Mouse (Mus musculus) splenic B cell, adult 2 months (primary cell): ENCODE results near the gene Atp6ap2.
"Not testable (repeated sequence)": the region's sequence is repeated elsewhere in the genome, so short reads cannot be mapped to it uniquely, and the experiment has no call there.

Experiments
- DNase-seq: peaks from one replicate; pipeline ENCODE4 v3.0.0-alpha.2; 2011; ENCODE audit warnings: low read depth, low spot score
- H3K27me3 ChIP-seq: 2 replicates; pipeline ENCODE4 v1.6.1; 2012; ENCODE audit warnings: mild to moderate bottlenecking, low read length, moderate library complexity, mixed read lengths; ENCODE audit not compliant: control insufficient read depth, poor library complexity, insufficient read depth, severe bottlenecking
- H3K36me3 ChIP-seq: 2 replicates; pipeline ENCODE4 v1.6.1; 2012; ENCODE audit warnings: mild to moderate bottlenecking, low read length, moderate library complexity, mixed read lengths; ENCODE audit not compliant: control insufficient read depth, poor library complexity, insufficient read depth, severe bottlenecking

Atp6ap2 gene

GRCm38 (mm10) chrX:12587192-12587957 is at the start of gene Atp6ap2:
Gene Atp6ap2, plus strand, starts transcription at chrX:12587801.
- DNase-seq: peak; percentile 97
- H3K36me3 ChIP-seq: no peaks in the 10 kb centered on the region
- H3K27me3 ChIP-seq: no peaks in the 10 kb centered on the region

GRCm38 (mm10) chrX:12544417-12544816 is 43.2 kb upstream of the Atp6ap2 start:
- no peak for DNase-seq
- Histone ChIP-seq H3K27me3 (no peaks in the 10 kb centered on the region), H3K36me3 (no peaks in the 10 kb centered on the region)

DNA sequence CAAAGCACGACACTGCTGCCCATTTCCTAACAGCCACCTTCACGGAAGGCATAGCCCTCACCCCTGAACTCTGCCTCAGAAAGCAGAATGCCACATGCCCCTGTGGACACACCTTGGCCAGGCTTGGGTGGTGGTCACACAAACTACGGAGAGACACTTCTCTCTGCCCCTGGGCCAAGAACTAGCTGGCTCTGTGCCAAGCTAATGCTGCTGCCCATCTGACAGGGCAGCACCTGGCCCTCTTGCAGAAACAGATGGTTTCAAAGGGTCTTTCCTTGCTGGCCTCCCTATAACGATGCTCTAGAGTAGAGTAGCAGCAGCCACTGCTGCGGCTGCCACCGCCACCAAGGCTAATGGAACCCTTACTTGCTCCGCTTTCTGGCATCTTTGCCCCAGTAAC is 30.5 kb upstream of the Atp6ap2 start:
- DNase-seq: no peak
- Histone ChIP-seq H3K27me3 (no peaks in the 10 kb centered on the region), H3K36me3 (no peaks in the 10 kb centered on the region)

DNA sequence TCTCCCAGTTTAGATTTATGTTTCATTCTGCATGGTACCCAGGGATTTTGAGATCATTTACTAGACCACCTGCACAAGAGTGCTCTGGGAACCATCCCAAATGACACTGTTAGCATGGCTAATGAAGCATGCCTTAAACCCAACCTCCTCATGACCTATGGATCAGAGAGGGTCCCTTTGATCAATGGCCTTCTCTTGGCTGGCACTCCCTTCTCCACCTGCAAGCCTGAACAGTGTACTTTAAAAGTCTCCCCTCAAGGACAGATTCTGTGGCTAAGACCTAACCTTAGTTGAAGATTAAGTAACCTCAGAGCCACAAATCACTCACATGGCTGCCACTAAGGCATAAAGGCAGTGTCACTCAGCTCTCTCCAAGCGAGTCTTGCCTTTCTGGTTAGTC is 16.2 kb upstream of the Atp6ap2 start:
- no peaks in the 10 kb centered on the region for H3K36me3 ChIP-seq
- DNase-seq: no peak
- H3K27me3 ChIP-seq: no peaks in the 10 kb centered on the region

GRCm38 (mm10) chrX:12577936-12578335 is 9.7 kb upstream of the Atp6ap2 start:
- Histone ChIP-seq H3K36me3 (no peaks in the 10 kb centered on the region), H3K27me3 (no peaks in the 10 kb centered on the region)
- no peak for DNase-seq

DNA sequence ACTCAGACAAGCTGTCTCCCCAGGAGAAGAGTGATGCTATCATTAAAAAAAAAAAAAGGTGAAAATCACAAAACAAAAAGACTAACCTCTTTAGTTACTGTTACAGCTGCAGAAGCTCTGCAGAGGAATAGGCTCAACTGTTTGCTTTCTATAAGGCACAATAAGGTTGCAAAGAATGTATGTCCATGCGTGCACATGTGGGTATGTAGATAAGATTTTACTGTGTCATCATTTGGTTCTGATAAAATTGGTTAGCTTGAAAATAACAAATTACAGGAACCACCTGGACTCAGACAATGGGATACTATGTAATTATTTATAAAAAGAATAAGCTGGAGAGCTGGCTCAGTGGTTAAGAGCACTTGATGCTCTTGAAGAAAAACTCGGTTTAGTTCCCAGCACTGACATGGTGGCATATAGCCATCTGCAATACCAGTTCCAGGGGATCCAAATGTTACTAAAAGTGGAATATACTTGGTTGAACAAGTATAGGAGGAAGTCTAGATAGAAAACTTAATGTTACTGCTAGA is 9.2 kb upstream of the Atp6ap2 start:
- Histone ChIP-seq H3K36me3 (no peaks in the 10 kb centered on the region), H3K27me3 (no peaks in the 10 kb centered on the region)
- DNase-seq: no peak

DNA sequence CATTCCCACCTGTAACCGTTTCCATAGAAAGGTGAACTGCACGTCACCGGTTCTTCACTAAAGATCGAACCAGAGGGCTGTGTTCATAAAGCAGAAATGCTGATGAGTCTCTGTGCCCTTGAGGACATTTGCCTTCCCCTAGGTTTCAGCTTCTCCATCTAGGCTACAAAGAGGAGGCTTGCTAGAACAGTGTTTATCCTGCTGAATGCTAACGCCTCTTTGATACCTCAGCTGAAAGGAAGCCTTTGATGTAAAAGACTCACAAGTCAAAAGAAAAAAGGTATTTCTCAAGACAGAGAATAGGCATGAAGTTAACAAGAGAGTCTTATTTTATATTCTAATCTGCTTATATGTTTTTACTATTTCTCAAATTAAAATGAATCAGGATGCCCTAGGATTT is 4.3 kb upstream of the Atp6ap2 start:
- Histone ChIP-seq H3K27me3 (no peaks in the 10 kb centered on the region), H3K36me3 (no peaks in the 10 kb centered on the region)
- no peak for DNase-seq

DNA sequence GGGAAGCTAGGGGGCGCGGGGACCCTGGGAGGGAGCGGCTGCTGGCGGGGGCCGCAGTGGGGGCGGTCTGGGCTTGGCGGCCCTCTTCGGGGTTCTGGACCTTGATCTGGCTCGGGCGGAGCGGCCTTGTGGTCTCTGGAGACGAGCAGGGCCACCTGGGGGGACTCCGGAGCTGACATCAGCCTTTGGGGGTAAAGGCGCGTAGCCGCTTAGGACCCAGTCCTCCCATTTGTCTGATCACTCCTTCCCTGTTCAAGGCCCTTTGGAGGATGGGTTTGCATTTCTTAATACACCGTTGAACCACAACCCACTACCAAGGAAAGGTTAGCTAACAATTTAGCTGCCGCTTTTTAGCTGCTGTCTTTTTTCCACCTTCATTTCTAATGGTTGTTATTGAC is 356 bp downstream of the Atp6ap2 start:
- no peak for DNase-seq
- H3K36me3 ChIP-seq: no peaks in the 10 kb centered on the region

DNA sequence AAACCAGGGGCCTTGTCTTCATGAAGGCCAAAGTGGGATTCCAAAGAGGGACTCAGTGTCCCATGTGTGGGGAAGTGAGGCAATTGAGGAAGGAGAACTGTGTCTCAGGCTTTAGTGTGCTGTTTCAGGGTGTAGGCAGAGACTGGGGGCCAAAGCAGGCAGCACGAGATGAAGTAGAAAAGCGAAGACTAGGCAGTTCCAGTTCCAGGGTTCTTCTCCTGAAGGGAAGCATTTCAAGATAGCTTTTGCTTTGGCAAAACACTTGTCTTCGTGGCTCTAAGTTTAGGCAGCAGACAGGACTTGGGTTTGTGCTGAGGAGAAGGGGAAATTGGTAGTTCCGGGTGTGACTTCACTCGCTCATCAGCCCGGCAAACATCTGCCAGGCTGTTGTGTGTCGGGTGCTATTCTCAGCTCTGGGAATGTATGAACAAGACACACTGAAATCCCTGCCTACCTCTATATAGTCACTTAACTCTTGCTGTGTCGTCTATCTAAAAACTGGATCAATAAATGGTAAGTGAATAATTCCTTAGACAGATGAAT is 3.9 kb downstream of the Atp6ap2 start:
- Histone ChIP-seq H3K36me3 (no peaks in the 10 kb centered on the region), H3K27me3 (no peaks in the 10 kb centered on the region)
- DNase-seq: peak; percentile 19

More for the DNA sequence above, 356 bp downstream of the Atp6ap2 start:
- no peaks in the 10 kb centered on the region for H3K27me3 ChIP-seq

GRCm38 (mm10) chrX:12592011-12592410 is 4.4 kb downstream of the Atp6ap2 start:
- DNase-seq: no peak
- no peaks in the 10 kb centered on the region for H3K27me3 ChIP-seq
- no peaks in the 10 kb centered on the region for H3K36me3 ChIP-seq

GRCm38 (mm10) chrX:12593824-12594223 is 6.2 kb downstream of the Atp6ap2 start:
- no peaks in the 10 kb centered on the region for H3K36me3 ChIP-seq
- no peaks in the 10 kb centered on the region for H3K27me3 ChIP-seq
- DNase-seq: no peak

GRCm38 (mm10) chrX:12610541-12610940 is 22.9 kb downstream of the Atp6ap2 start:
- DNase-seq, H3K36me3 ChIP-seq, H3K27me3 ChIP-seq: not testable (repeated sequence)

- no peaks in the 10 kb centered on the region for H3K36me3 ChIP-seq
- no peak for DNase-seq
Measured at GRCm38 (mm10) chrX:12611211-12611610, 23.6 kb downstream of the Atp6ap2 start.

DNA sequence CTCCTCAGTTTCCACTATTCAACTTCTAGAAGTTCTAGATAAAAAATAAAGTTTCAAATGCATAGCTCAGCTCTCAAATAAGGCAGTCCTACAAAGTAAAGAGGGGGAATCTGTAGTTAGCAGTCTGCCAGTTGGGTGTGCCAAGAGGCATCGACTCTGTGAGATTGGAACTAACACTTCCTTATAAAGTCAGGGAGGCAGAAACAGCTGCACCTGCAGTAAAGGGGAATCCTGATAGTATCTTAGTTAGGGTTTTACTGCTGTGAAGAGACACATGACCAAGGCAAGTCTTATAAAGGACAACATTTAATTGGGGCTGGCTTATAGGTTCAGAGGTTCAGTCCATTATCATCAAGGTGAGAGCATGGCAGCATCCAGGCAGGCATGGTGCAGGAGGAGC is 24.8 kb downstream of the Atp6ap2 start:
- not testable (repeated sequence) for H3K36me3 ChIP-seq, DNase-seq, H3K27me3 ChIP-seq

More at GRCm38 (mm10) chrX:12611211-12611610, 23.6 kb downstream of the Atp6ap2 start:
- H3K27me3 ChIP-seq: no peaks in the 10 kb centered on the region

DNA sequence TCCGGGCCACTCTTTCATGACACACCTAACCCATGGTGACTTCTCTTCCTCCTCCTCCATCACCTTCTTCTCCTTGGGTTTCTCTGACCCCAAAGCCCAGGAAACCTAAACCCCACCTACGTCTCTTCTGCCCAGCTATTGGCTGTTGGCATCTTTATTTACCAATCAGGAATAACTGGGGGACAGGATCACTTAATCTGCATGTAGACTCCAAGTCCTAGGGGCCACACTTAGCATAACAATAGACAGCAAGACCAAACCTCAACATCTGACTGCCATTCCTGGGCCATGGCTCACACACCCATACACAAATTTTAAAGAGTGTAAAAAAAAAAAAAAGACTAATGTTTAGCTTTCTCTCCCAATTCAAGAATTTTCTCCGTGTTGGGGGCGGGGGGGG is 37.5 kb downstream of the Atp6ap2 start:
- DNase-seq: no peak
- Histone ChIP-seq H3K27me3 (no peaks in the 10 kb centered on the region), H3K36me3 (no peaks in the 10 kb centered on the region)
